Mouse (Mus musculus) liver, embryonic 14.5 days (tissue): ENCODE measurements around the gene Msi2. TPM values are rescaled to one million over a fixed set of nuclear protein-coding genes. Genes with fewer than 3 reads are reported as not detected.

Experiments used
- ATAC-seq: fragments of 200-750 bp; cut with Nextera tagmentation; 2 replicates; pipeline ENCODE4 v1.8.0; 2017; ENCODE audit warnings: moderate number of reproducible peaks, mild to moderate bottlenecking, moderate library complexity; ENCODE audit not compliant: insufficient read depth
- DNase-seq, 3 experiments: peaks; one replicate each; pipeline ENCODE4 v3.0.0-alpha.2; 2012 to 2013; ENCODE audit warnings: low read depth in 3 of 3, low spot score in 3 of 3
- H3K27ac ChIP-seq: fragments of 300-500 bp; sonication (generic); 2 replicates; pipeline ENCODE4 v1.5.1; 2014; ENCODE audit warnings: moderate library complexity, mild to moderate bottlenecking, control low read depth, inconsistent platforms
- H3K27me3 ChIP-seq: fragments of 300-500 bp; sonication (generic); 2 replicates; pipeline ENCODE4 v1.6.1; 2014; ENCODE audit warnings: mild to moderate bottlenecking, low read length, moderate library complexity; ENCODE audit not compliant: control insufficient read depth, insufficient read depth
- H3K36me3 ChIP-seq: fragments of 300-500 bp; sonication (generic); replicated peaks from 2 replicates; pipeline ENCODE4 v1.6.1; 2014; ENCODE audit warnings: low read depth; ENCODE audit not compliant: control insufficient read depth, insufficient read depth
- H3K4me1 ChIP-seq, 2 experiments: fragments of 200-500 bp in 1 of 2; fragments of 300-500 bp in 1 of 2; sonication (generic) in 1 of 2; replicated peaks; 2 replicates each; pipeline ENCODE4 v1.6.1; 2012 to 2014; ENCODE audit warnings: antibody characterized with exemption in 1 of 2, inconsistent platforms in 1 of 2, low read length in 1 of 2; ENCODE audit not compliant: control insufficient read depth in 2 of 2, insufficient read depth in 2 of 2
- H3K4me2 ChIP-seq: fragments of 300-500 bp; sonication (generic); 2 replicates; pipeline ENCODE4 v1.6.1; 2014; ENCODE audit warnings: low read depth, mild to moderate bottlenecking, control low read depth, moderate library complexity
- H3K4me3 ChIP-seq, 2 experiments: fragments of 200-500 bp in 1 of 2; fragments of 300-500 bp in 1 of 2; sonication (generic) in 1 of 2; 2 replicates each; pipeline ENCODE4 v1.5.1; 2012 to 2014; ENCODE audit warnings: low read depth in 2 of 2, low read length in 2 of 2, mild to moderate bottlenecking in 2 of 2, control low read depth in 1 of 2, inconsistent platforms in 1 of 2, moderate library complexity in 1 of 2; ENCODE audit not compliant: insufficient read depth in 1 of 2
- H3K9ac ChIP-seq: fragments of 300-500 bp; sonication (generic); replicated peaks from 2 replicates; pipeline ENCODE4 v1.6.1; 2014; ENCODE audit warnings: mild to moderate bottlenecking, control low read depth, moderate library complexity
- H3K9me3 ChIP-seq: fragments of 300-500 bp; sonication (generic); 2 replicates; pipeline ENCODE4 v1.6.1; 2016; ENCODE audit warnings: low read length, mixed read lengths; ENCODE audit not compliant: control insufficient read depth
- CTCF ChIP-seq: IDR thresholded peaks from 2 replicates; pipeline ENCODE4 v1.5.1; 2016; ENCODE audit warnings: antibody characterized with exemption, low read depth, control low read depth
- EP300 ChIP-seq: IDR thresholded peaks from 2 replicates; pipeline ENCODE4 v1.6.1; 2016; ENCODE audit warnings: antibody characterized with exemption, low read depth
- WGBS: fragments of 180-500 bp; shearing (Covaris S2); extraction: QIAGEN DNeasy Blood & Tissue Kit; methylation state at CpG from one replicate; pipeline ENCODE4 v1.1.7; 2014; ENCODE audit not compliant: insufficient replicate concordance; 5-methylcytosine and 5-hydroxymethylcytosine counted together
- polyA plus RNA-seq, 2 experiments: library from polyadenylated mRNA; depleted of rRNA in 1 of 2; stranded (reverse) in 1 of 2; unstranded in 1 of 2; fragments of >200 nt; fragmentation: Nextera tagmentation in 1 of 2; extraction: Ambion mirVana in 1 of 2; gene quantifications; 2 replicates each; pipeline versions ENCODE4 v1.2.1 to v1.2.3; 2012 to 2014

Msi2 gene
- polyA plus RNA-seq, 2 experiments = 2.1 to 6.2 TPM

- H3K27me3 ChIP-seq = no peaks in the 10 kb centered on the region
- DNase-seq = no peak
- no peaks in the 10 kb centered on the region for H3K9me3 ChIP-seq
- TF ChIP-seq CTCF (no peak), EP300 (no peak)
- H3K27ac ChIP-seq = no peak overlapping the region
- ATAC-seq = no peak
- no peak overlapping the region for H3K4me3 ChIP-seq
- no peak overlapping the region for H3K9ac ChIP-seq
- H3K4me2 ChIP-seq = no peak overlapping the region
- WGBS = 80% methylated on average over 7 of the region's 7 CpGs
- peaks cover 0 to 3% of the 10 kb centered on the region in 2 experiments; a peak in 1 of 4 replicates for H3K4me1 ChIP-seq
- H3K36me3 ChIP-seq = no peaks in the 10 kb centered on the region
Observed at GRCm38 (mm10) chr11:88481602-88482161, 236.6 kb downstream of the Msi2 start.

DNA sequence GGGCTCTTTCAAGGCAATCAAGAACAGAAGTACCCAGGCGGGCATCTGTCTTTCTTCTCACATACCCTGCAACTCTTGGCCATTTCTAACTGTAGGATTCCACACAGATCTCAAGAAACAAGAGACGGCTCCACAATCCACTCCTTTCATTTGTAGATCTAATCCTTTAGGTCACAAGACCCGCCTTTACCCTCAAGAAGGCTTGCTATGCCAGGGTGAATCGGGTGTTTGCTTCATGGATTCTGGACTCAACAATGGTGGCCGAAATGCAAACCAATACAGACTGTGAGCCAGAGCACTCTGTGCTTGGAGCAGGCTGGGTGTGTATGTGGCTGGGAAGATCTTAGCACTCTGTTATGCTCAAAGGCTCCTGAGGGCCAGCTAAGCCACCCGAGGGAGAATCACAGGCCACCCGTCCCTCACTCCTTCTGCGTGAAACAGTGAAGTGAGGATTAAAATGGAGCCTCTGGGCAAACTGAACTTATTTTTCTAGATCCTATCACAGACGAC lies 237.2 kb downstream of the Msi2 start:
- H3K4me2 ChIP-seq = no peak overlapping the region
- 64% methylated on average over 9 of the region's 9 CpGs for whole genome bisulfite sequencing
- no peak for ATAC-seq

GRCm38 (mm10) chr11:88479498-88479897 lies 238.8 kb downstream of the Msi2 start:
- no peak for DNase-seq
- H3K36me3 ChIP-seq = no peaks in the 10 kb centered on the region
- no peak overlapping the region for H3K9ac ChIP-seq
- no peak overlapping the region for H3K27ac ChIP-seq
- H3K4me2 ChIP-seq = no peak overlapping the region
- H3K4me1 ChIP-seq = peaks cover 0 to 3% of the 10 kb centered on the region in 2 experiments; a peak in 1 of 4 replicates
- no peaks in the 10 kb centered on the region for H3K9me3 ChIP-seq
- no peaks in the 10 kb centered on the region for H3K27me3 ChIP-seq
- no peak for TF ChIP-seq CTCF
- TF ChIP-seq EP300 = no peak
- H3K4me3 ChIP-seq = no peak overlapping the region
- no peak for ATAC-seq
- WGBS = 79% methylated on average over 5 of the region's 5 CpGs

More for the DNA sequence above, 237.2 kb downstream of the Msi2 start:
- Histone ChIP-seq H3K27me3 (no peaks in the 10 kb centered on the region), H3K4me3 (no peak overlapping the region), H3K36me3 (no peaks in the 10 kb centered on the region), H3K27ac (no peak overlapping the region), H3K9me3 (no peaks in the 10 kb centered on the region), H3K9ac (no peak overlapping the region), H3K4me1 (peaks cover 0 to 3% of the 10 kb centered on the region in 2 experiments; a peak in 1 of 4 replicates)
- TF ChIP-seq CTCF (no peak), EP300 (no peak)
- no peak for DNase-seq

DNA sequence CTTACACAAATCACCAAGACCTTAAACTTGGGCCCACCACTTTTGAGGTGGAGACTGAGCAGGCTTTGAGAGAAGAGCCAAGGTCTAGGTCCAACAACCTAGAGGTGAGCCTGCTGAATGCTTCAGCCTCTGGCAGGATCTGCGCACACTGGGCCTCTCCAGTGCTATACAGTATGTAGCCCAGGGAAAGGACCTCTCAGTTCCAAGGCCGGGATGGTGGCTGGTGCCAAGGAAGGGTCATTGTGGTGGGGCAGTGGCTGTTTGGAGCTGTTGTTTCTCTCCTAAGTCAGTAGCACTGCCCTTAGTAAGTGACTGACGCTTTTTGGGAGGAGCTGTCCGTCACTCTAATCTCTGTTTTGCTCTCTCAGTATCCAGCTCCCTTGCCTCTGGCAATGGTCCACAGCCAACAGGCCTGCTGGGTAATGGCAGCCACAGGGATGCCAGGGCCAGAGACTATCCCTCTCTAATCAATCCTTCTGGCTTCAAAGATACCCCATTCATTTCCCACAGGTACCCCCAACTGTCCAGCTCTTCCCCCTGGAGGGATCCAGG lies 243.3 kb downstream of the Msi2 start:
- H3K4me1 ChIP-seq = peaks cover 0 to 3% of the 10 kb centered on the region in 2 experiments; a peak in 2 of 4 replicates
- ATAC-seq = no peak
- 56% methylated on average over 4 of the region's 4 CpGs for WGBS

DNA sequence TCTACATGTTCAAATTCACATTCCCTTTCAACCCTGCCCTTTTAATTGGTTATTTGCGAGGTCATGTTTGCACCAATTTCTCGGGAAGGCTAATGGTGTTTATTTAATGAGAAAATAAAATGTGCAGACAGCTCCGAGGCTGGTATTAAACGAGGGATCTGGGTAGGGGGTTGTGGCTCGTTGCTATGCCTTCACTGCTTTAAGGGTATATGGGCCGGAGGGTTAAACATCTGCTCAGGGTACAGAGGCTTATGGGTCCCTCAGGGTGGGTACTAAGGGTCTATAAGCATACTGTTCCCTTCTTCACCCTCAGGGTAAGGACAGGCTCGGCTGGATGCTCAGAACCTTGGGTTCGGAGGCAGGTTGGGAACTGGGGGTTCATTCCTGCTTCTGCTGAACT lies 245.6 kb downstream of the Msi2 start:
- Histone ChIP-seq H3K4me3 (no peak overlapping the region), H3K27ac (no peak overlapping the region), H3K4me2 (no peak overlapping the region), H3K36me3 (no peaks in the 10 kb centered on the region), H3K27me3 (no peaks in the 10 kb centered on the region), H3K9ac (no peak overlapping the region), H3K9me3 (no peaks in the 10 kb centered on the region), H3K4me1 (peaks cover 0 to 3% of the 10 kb centered on the region in 2 experiments; a peak in 2 of 4 replicates)
- ATAC-seq (no peak), DNase-seq (no peak)
- WGBS = 69% methylated on average over 8 of the region's 8 CpGs
- TF ChIP-seq EP300 (no peak), CTCF (no peak)

More for the DNA sequence above, 243.3 kb downstream of the Msi2 start:
- H3K4me3 ChIP-seq = no peak overlapping the region
- no peaks in the 10 kb centered on the region for H3K27me3 ChIP-seq
- H3K27ac ChIP-seq = no peak overlapping the region
- no peak overlapping the region for H3K9ac ChIP-seq
- no peaks in the 10 kb centered on the region for H3K36me3 ChIP-seq
- TF ChIP-seq EP300 (no peak), CTCF (no peak)
- H3K9me3 ChIP-seq = no peaks in the 10 kb centered on the region
- DNase-seq = no peak
- no peak overlapping the region for H3K4me2 ChIP-seq
